Mouse (Mus musculus) large intestine, adult 2 months (tissue): Measurements from ENCODE around the gene Cgn. TPM values are rescaled to one million over a fixed set of nuclear protein-coding genes. Genes with fewer than 3 reads are reported as not detected.
"Not testable (repeated sequence)": the region's sequence is repeated elsewhere in the genome, so short reads cannot be mapped to it uniquely, and the experiment has no call there.

ENCODE experiments used
- DNase-seq: peaks from one replicate; pipeline ENCODE4 v3.0.0-alpha.2; 2012; ENCODE audit warnings: low read depth, low spot score
- WGBS: fragments of 180-500 bp; shearing (Covaris S2); methylation state at CpG from one replicate; pipeline ENCODE4 v1.1.7; 2018; 5-methylcytosine and 5-hydroxymethylcytosine counted together
- polyA plus RNA-seq: library from polyadenylated mRNA; depleted of rRNA; stranded (reverse); fragments of >200 nt; gene quantifications from 2 replicates; pipeline ENCODE4 v1.2.3, GENCODE M21; 2012; rRNA removed

Gene Cgn
- polyA plus RNA-seq, 1 experiment: 30.1 TPM

DNA sequence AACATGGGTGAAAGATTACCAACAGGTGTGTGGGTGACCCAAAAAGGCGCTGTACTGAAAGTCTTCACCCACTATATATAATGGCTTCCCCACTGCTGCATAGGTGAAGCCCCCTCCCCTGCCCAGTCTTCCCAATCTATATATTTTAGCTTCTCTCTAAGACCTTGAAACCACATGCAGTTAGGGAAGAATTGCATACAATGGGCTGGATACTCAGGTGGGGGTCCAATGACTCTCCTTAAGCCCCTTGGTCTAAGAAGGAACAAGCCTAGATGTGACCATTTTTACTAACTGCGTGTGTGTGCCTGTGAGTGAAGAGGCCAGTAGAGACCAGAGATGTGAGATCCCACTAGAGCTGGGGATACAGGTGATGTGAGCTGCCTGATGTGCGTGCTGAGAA, 72.9 kb downstream of the Cgn start:
- 92% methylated on average over 3 of the region's 3 CpGs for WGBS
- DNase-seq: not testable (repeated sequence)

GRCm38 (mm10) chr3:94710591-94710990, 75.7 kb downstream of the Cgn start:
- not testable (repeated sequence) for DNase-seq

Other genes with a start within 250 kb of the Cgn start
- 5.5 and 6.7 TPM in 2 replicates for gene Snx27, start 203.8 kb downstream of the Cgn start, polyA plus RNA-seq
- not detected in 2 replicates for gene Gm10972, start 143.4 kb downstream of the Cgn start, polyA plus RNA-seq
- gene Tuft1, start 127.6 kb downstream of the Cgn start, polyA plus RNA-seq: 25.5 and 34.4 TPM in 2 replicates
- gene Selenbp2, start 92.9 kb downstream of the Cgn start, polyA plus RNA-seq: 4.9 and 6.3 TPM in 2 replicates
- 8.4 and 11.6 TPM in 2 replicates for gene Pogz, start 51.1 kb upstream of the Cgn start, polyA plus RNA-seq
- gene Psmb4, start 100.5 kb upstream of the Cgn start, polyA plus RNA-seq: 281 and 331 TPM in 2 replicates
- gene Selenbp1, start 146.6 kb upstream of the Cgn start, polyA plus RNA-seq: 74.0 and 82.8 TPM in 2 replicates
- gene Rfx5, start 167.6 kb upstream of the Cgn start, polyA plus RNA-seq: 6.2 and 12.2 TPM in 2 replicates
- gene Pi4kb, start 188.2 kb upstream of the Cgn start, polyA plus RNA-seq: 21.7 and 33.0 TPM in 2 replicates
- 13.3 and 19.3 TPM in 2 replicates for gene Zfp687, start 229.0 kb upstream of the Cgn start, polyA plus RNA-seq